Mouse (Mus musculus): ENCODE data around the gene Iqcf1.

- TF ChIP-seq POLR2A (IDR thresholded peaks at IDR 0.05; ENCODE audit: insufficient read depth, low read depth, low read length) (no peak), CTCF (IDR thresholded peaks at IDR 0.05) (no peak), EP300 (IDR thresholded peaks at IDR 0.05; ENCODE audit: insufficient read depth, low read depth, low read length) (no peak)
Measured at GRCm38 (mm10) chr9:106483136-106483535, 16.6 kb upstream of the Iqcf1 start.
